Mouse (Mus musculus) hindbrain, embryonic 11.5 days (tissue): ENCODE measurements at regions not wholly inside any gene's neighbourhood (a gene's known extent, or its start where the extent isn't known, plus 50 kb on each side); places are given as distances from the start of the nearest gene placed in this dataset.

Experiments used
- ATAC-seq: fragments of 200-750 bp; cut with Nextera tagmentation; 2 replicates; pipeline ENCODE4 v1.8.0; 2017; ENCODE audit warnings: mild to moderate bottlenecking, moderate TSS enrichment, moderate library complexity; ENCODE audit not compliant: low FRiP score
- DNase-seq: peaks from one replicate; pipeline ENCODE4 v3.0.0-alpha.2; 2015; ENCODE audit warnings: low spot score
- H3K27ac ChIP-seq: fragments of 300-500 bp; sonication (generic); 2 replicates; pipeline ENCODE4 v1.5.1; 2014; ENCODE audit warnings: mild to moderate bottlenecking, low read depth, low read length
- H3K27me3 ChIP-seq: fragments of 300-500 bp; sonication (generic); 2 replicates; pipeline ENCODE4 v1.6.1; 2014; ENCODE audit warnings: mild to moderate bottlenecking, low read length, moderate library complexity, mixed read lengths; ENCODE audit not compliant: control insufficient read depth, insufficient read depth
- H3K36me3 ChIP-seq: fragments of 300-500 bp; sonication (generic); 2 replicates; pipeline ENCODE4 v1.6.1; 2014; ENCODE audit warnings: mild to moderate bottlenecking, low read length, moderate library complexity, mixed read lengths; ENCODE audit not compliant: control insufficient read depth, insufficient read depth
- H3K4me1 ChIP-seq: fragments of 300-500 bp; sonication (generic); replicated peaks from 2 replicates; pipeline ENCODE4 v1.6.1; 2014; ENCODE audit warnings: low read length, mixed read lengths; ENCODE audit not compliant: control insufficient read depth, insufficient read depth
- H3K4me2 ChIP-seq: fragments of 300-500 bp; sonication (generic); replicated peaks from 2 replicates; pipeline ENCODE4 v1.6.1; 2014; ENCODE audit warnings: mild to moderate bottlenecking, low read depth, low read length
- H3K4me3 ChIP-seq: fragments of 300-500 bp; sonication (generic); 2 replicates; pipeline ENCODE4 v1.5.1; 2014; ENCODE audit warnings: low read depth, low read length
- H3K9ac ChIP-seq: fragments of 300-500 bp; sonication (generic); 2 replicates; pipeline ENCODE4 v1.6.1; 2014; ENCODE audit warnings: low read depth, low read length
- H3K9me3 ChIP-seq: fragments of 300-500 bp; sonication (generic); 2 replicates; pipeline ENCODE4 v1.6.1; 2016; ENCODE audit warnings: low read length; ENCODE audit not compliant: control insufficient read depth
- WGBS: fragments of 180-500 bp; shearing (Covaris S2); extraction: QIAGEN DNeasy Blood & Tissue Kit; methylation state at CpG from one replicate; pipeline ENCODE4 v1.1.7; 2014; 5-methylcytosine and 5-hydroxymethylcytosine counted together

GRCm38 (mm10) chr13:48350955-48351354 is 89.9 kb downstream of the Id4 start:
- Histone ChIP-seq H3K27ac (no peak overlapping the region), H3K4me2 (no peak overlapping the region), H3K4me3 (no peak overlapping the region), H3K27me3 (no peaks in the 10 kb centered on the region), H3K9ac (no peak overlapping the region), H3K36me3 (no peaks in the 10 kb centered on the region), H3K4me1 (no peaks in the 10 kb centered on the region), H3K9me3 (no peaks in the 10 kb centered on the region)
- WGBS: 69% methylated on average over 11 of the region's 11 CpGs
- ATAC-seq (no peak), DNase-seq (no peak)

GRCm38 (mm10) chr13:48357118-48357517 is 96.1 kb downstream of the Id4 start:
- no peak for DNase-seq
- ATAC-seq: no peak
- H3K36me3 ChIP-seq: no peaks in the 10 kb centered on the region
- no peaks in the 10 kb centered on the region for H3K27me3 ChIP-seq
- no peak overlapping the region for H3K27ac ChIP-seq
- no peaks in the 10 kb centered on the region for H3K9me3 ChIP-seq
- no peaks in the 10 kb centered on the region for H3K4me1 ChIP-seq
- 85% methylated on average over 1 of the region's 1 CpGs for WGBS
- H3K4me3 ChIP-seq: no peak overlapping the region
- H3K4me2 ChIP-seq: no peak overlapping the region
- H3K9ac ChIP-seq: no peak overlapping the region

GRCm38 (mm10) chr13:48357640-48358039 is 96.6 kb downstream of the Id4 start:
- Histone ChIP-seq H3K9me3 (no peaks in the 10 kb centered on the region), H3K36me3 (no peaks in the 10 kb centered on the region), H3K27me3 (no peaks in the 10 kb centered on the region), H3K27ac (no peak overlapping the region), H3K4me1 (no peaks in the 10 kb centered on the region), H3K9ac (no peak overlapping the region), H3K4me3 (no peak overlapping the region), H3K4me2 (no peak overlapping the region)
- WGBS: 97% methylated on average over 7 of the region's 7 CpGs
- ATAC-seq (no peak), DNase-seq (no peak)

- Histone ChIP-seq H3K27ac (no peak overlapping the region), H3K4me2 (no peak overlapping the region), H3K4me3 (no peak overlapping the region), H3K9me3 (no peaks in the 10 kb centered on the region), H3K27me3 (no peaks in the 10 kb centered on the region), H3K36me3 (no peaks in the 10 kb centered on the region), H3K9ac (no peak overlapping the region), H3K4me1 (no peaks in the 10 kb centered on the region)
- WGBS: 73% methylated on average over 9 of the region's 9 CpGs
- ATAC-seq: no peak
- no peak for DNase-seq
Observed at GRCm38 (mm10) chr13:48371060-48371459, 110.0 kb downstream of the Id4 start.

- Histone ChIP-seq H3K27ac (no peak overlapping the region), H3K9ac (no peak overlapping the region), H3K4me3 (no peak overlapping the region), H3K4me2 (no peak overlapping the region), H3K27me3 (no peaks in the 10 kb centered on the region), H3K4me1 (no peaks in the 10 kb centered on the region), H3K36me3 (no peaks in the 10 kb centered on the region), H3K9me3 (no peaks in the 10 kb centered on the region)
- no peak for DNase-seq
- ATAC-seq: no peak
- WGBS: 76% methylated on average over 4 of the region's 4 CpGs
Observed at GRCm38 (mm10) chr13:48376405-48376804, 115.4 kb downstream of the Id4 start.

GRCm38 (mm10) chr13:48383580-48384445 is 122.8 kb downstream of the Id4 start:
- Histone ChIP-seq H3K4me1 (no peaks in the 10 kb centered on the region), H3K27me3 (no peaks in the 10 kb centered on the region), H3K9me3 (no peaks in the 10 kb centered on the region), H3K4me2 (no peak overlapping the region), H3K36me3 (no peaks in the 10 kb centered on the region), H3K9ac (no peak overlapping the region), H3K27ac (0 out of 2 replicates have a peak overlapping the region, but pooled peaks have one; percentile 25), H3K4me3 (no peak overlapping the region)
- ATAC-seq: no peak
- DNase-seq: no peak
- WGBS: 71% methylated on average over 13 of the region's 13 CpGs

- Histone ChIP-seq H3K36me3 (no peaks in the 10 kb centered on the region), H3K4me3 (no peak overlapping the region), H3K9me3 (no peaks in the 10 kb centered on the region), H3K4me2 (no peak overlapping the region), H3K4me1 (no peaks in the 10 kb centered on the region), H3K27ac (peak overlapping the region; percentile 54), H3K9ac (no peak overlapping the region), H3K27me3 (no peaks in the 10 kb centered on the region)
- ATAC-seq: no peak
- no peak for DNase-seq
- 71% methylated on average over 11 of the region's 11 CpGs for WGBS
Observed at GRCm38 (mm10) chr13:48384901-48385300, 123.9 kb downstream of the Id4 start.

- H3K36me3 ChIP-seq: no peaks in the 10 kb centered on the region
- H3K4me2 ChIP-seq: no peak overlapping the region
- no peak overlapping the region for H3K27ac ChIP-seq
- H3K27me3 ChIP-seq: no peaks in the 10 kb centered on the region
- 94% methylated on average over 11 of the region's 11 CpGs for WGBS
- no peak overlapping the region for H3K9ac ChIP-seq
- H3K4me3 ChIP-seq: no peak overlapping the region
- H3K4me1 ChIP-seq: no peaks in the 10 kb centered on the region
- H3K9me3 ChIP-seq: no peaks in the 10 kb centered on the region
- no peak for DNase-seq
- no peak for ATAC-seq
Observed at GRCm38 (mm10) chr13:48391126-48391525, 122.1 kb downstream of the Zfp169 start.

- Histone ChIP-seq H3K4me3 (no peak overlapping the region), H3K9me3 (no peaks in the 10 kb centered on the region), H3K4me1 (no peaks in the 10 kb centered on the region), H3K27ac (no peak overlapping the region), H3K9ac (no peak overlapping the region), H3K4me2 (no peak overlapping the region), H3K36me3 (no peaks in the 10 kb centered on the region), H3K27me3 (no peaks in the 10 kb centered on the region)
- no peak for ATAC-seq
- DNase-seq: no peak
- WGBS: 16% methylated on average over 1 of the region's 1 CpGs
Observed at GRCm38 (mm10) chr13:48397761-48398160, 115.5 kb downstream of the Zfp169 start.
